Mouse (Mus musculus) embryonic facial prominence, embryonic 12.5 days (tissue): ENCODE data around the gene Itln1. TPM values are rescaled to one million over a fixed set of nuclear protein-coding genes. Genes with fewer than 3 reads are reported as not detected.
"Not testable (repeated sequence)": the region's sequence is repeated elsewhere in the genome, so short reads cannot be mapped to it uniquely, and the experiment has no call there.

Experiments
- ATAC-seq: fragments of 200-750 bp; cut with Nextera tagmentation; 2 replicates; pipeline ENCODE4 v1.8.0; 2017; ENCODE audit not compliant: insufficient number of reproducible peaks, insufficient read depth, low FRiP score, low TSS enrichment
- H3K27ac ChIP-seq: fragments of 300-500 bp; sonication (generic); 2 replicates; pipeline ENCODE4 v1.5.1; 2016; ENCODE audit warnings: mild to moderate bottlenecking
- H3K27me3 ChIP-seq: fragments of 300-500 bp; sonication (generic); 2 replicates; pipeline ENCODE4 v1.6.1; 2016; ENCODE audit warnings: mild to moderate bottlenecking, moderate library complexity
- H3K36me3 ChIP-seq: fragments of 300-500 bp; sonication (generic); 2 replicates; pipeline ENCODE4 v1.6.1; 2016; ENCODE audit warnings: mild to moderate bottlenecking
- H3K4me1 ChIP-seq: fragments of 300-500 bp; sonication (generic); 2 replicates; pipeline ENCODE4 v1.6.1; 2016
- H3K4me2 ChIP-seq: fragments of 300-500 bp; sonication (generic); replicated peaks from 2 replicates; pipeline ENCODE4 v1.6.1; 2016; ENCODE audit warnings: mild to moderate bottlenecking, moderate library complexity
- H3K4me3 ChIP-seq: fragments of 300-500 bp; sonication (generic); 2 replicates; pipeline ENCODE4 v1.5.1; 2016; ENCODE audit warnings: mild to moderate bottlenecking
- H3K9ac ChIP-seq: fragments of 300-500 bp; sonication (generic); 2 replicates; pipeline ENCODE4 v1.6.1; 2016; ENCODE audit warnings: mild to moderate bottlenecking, moderate library complexity
- H3K9me3 ChIP-seq: fragments of 300-500 bp; sonication (generic); 2 replicates; pipeline ENCODE4 v1.6.1; 2016; ENCODE audit warnings: mild to moderate bottlenecking, moderate library complexity
- whole genome bisulfite sequencing: fragments of 180-500 bp; shearing (Covaris S2); methylation state at CpG from one replicate; pipeline ENCODE4 v1.1.7; 2016; 5-methylcytosine and 5-hydroxymethylcytosine counted together
- polyA plus RNA-seq: library from polyadenylated mRNA; unstranded; fragments of >200 nt; fragmentation: Nextera tagmentation; extraction: Ambion mirVana; gene quantifications from 2 replicates; pipeline ENCODE4 v1.2.1, GENCODE M21; 2016

Gene Itln1
- polyA plus RNA-seq, 1 experiment from 2014 or later = not detected

DNA sequence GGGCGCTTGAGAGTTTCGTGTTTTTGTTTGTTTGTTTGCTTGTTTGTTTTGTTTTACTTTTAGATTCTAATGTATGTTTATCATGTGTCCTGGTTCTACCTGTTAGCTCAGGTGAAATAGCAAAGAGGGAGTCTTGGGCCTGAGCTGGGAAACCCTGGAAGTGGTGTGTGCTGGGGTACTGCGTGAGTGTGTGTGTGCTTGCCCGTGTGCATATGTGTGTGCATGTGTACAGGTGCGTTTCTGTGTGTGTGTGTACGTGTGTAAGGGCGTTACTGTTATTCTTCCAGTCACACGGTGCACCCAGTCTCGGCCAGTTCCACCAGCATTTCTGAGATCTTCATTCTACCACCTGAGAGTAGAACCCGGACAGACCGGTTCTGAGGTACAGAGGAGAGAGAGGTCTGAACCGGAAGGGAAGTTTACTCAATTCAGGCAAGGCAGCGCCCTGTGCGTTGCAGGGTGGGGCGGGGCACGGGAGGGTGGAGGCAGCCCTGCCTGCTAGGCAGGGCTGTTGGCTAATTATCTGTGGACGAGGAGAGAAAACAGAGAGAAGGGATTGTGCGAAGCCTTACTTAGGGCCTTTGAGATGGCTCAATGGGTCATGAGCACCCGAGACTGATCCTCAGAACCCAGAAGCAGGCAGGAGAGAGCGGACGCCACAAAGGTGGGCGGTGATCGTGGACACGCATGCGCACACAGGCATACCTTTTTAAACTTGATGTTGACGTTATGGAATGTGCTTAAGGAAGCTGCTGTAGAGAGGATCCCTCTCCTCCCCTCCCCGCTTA is 57.1 kb downstream of the Itln1 start:
- peak overlapping the region; percentile 28 for H3K4me2 ChIP-seq
- no peaks in the 10 kb centered on the region for H3K4me1 ChIP-seq
- peaks cover 7% of the 10 kb centered on the region; the same call in 1 of the 2 replicates for H3K9me3 ChIP-seq
- no peaks in the 10 kb centered on the region for H3K27me3 ChIP-seq
- H3K27ac ChIP-seq = no peak overlapping the region
- peak overlapping the region; percentile 24 for H3K4me3 ChIP-seq
- WGBS = 61% methylated on average over 27 of the region's 27 CpGs
- peak; percentile 64; the same call in 1 of the 2 replicates for ATAC-seq
- H3K36me3 ChIP-seq = no peaks in the 10 kb centered on the region
- no peak overlapping the region for H3K9ac ChIP-seq

DNA sequence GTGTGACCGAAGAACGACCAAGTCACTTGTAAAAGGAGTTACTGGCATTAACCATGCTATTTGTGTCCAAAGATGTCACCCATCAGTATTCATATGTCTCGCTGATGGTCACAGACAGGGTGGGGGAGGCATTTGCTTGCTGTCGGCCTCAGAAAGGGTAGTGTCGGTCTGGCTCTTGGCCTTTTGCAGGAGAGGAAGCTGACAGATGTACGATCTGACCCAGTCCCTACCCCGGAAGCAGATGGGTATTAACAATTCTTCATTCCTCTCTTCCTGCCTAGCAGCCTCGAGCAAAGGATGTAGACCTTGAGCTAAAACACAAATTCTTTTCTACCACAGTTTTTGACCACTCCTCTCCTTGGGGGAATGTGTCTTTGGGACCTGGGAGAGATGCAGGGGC is 58.0 kb downstream of the Itln1 start:
- Histone ChIP-seq H3K4me2 (no peak overlapping the region), H3K36me3 (no peaks in the 10 kb centered on the region), H3K9me3 (peaks cover 5% of the 10 kb centered on the region; the same call in 1 of the 2 replicates), H3K27ac (no peak overlapping the region), H3K4me3 (no peak overlapping the region), H3K27me3 (no peaks in the 10 kb centered on the region), H3K9ac (no peak overlapping the region), H3K4me1 (no peaks in the 10 kb centered on the region)
- ATAC-seq = no peak
- WGBS = 80% methylated on average over 8 of the region's 8 CpGs

DNA sequence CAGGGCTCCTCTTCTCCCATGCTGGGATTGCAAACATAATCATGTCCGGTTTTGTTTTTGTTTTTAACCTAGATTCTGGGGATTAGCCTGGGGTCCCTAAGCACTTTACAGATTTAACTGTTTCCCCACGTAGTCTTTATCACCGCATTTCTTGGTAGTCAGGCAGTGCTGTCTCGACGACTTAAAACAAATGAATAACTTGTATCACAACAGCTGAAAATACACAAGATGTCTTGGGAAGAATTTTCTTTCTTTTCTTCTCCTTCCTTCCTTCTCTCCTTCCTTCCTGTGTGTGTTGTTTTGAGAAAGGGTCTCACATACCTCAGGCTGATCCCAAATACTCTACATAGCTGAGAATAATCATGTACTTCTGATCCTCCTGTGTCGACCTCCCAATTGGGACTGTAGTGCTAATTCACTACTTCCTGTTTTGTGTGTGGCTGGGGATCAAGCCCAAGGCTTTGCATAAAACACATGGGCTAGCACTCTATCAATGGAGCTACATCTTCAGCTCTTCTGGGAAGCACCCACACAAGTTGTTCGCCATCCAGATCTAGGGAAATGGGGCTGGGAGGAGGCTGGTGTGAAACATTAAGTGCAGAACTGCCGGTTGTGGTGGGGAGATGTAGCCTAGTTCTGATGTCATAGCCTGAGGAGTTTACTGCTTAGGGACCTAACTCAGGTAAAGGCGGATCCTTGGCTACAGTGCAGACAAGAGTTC is 61.0 kb downstream of the Itln1 start:
- no peaks in the 10 kb centered on the region for H3K27me3 ChIP-seq
- no peaks in the 10 kb centered on the region for H3K9me3 ChIP-seq
- no peak overlapping the region for H3K27ac ChIP-seq
- no peak for ATAC-seq
- no peaks in the 10 kb centered on the region for H3K4me1 ChIP-seq
- no peak overlapping the region for H3K4me3 ChIP-seq
- no peak overlapping the region for H3K4me2 ChIP-seq
- H3K36me3 ChIP-seq = no peaks in the 10 kb centered on the region
- 73% methylated on average over 9 of the region's 9 CpGs for WGBS
- H3K9ac ChIP-seq = no peak overlapping the region

DNA sequence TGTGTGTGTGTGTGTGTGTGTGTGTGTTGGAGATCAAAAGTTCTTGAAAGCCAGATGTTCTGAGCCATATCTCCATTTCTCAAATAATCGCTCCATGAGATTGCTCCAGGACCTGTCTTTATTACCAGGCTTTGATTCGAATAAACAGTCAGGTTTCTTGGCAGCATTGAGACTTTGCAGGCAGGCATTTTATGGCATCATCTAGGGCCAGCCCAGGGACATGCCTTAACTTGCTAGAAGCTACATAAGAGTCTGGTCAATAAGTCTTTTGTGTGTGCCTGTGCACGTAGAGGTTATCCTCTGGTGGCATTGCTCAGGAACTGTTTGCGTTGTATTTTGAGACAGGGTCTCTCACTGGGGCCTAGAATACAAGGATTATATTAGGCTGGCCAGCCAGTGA is 61.6 kb downstream of the Itln1 start:
- Histone ChIP-seq H3K4me2 (no peak overlapping the region), H3K27me3 (no peaks in the 10 kb centered on the region), H3K36me3 (no peaks in the 10 kb centered on the region), H3K27ac (no peak overlapping the region), H3K9ac (no peak overlapping the region), H3K4me1 (no peaks in the 10 kb centered on the region), H3K4me3 (no peak overlapping the region), H3K9me3 (no peaks in the 10 kb centered on the region)
- 65% methylated on average over 4 of the region's 4 CpGs for WGBS
- no peak for ATAC-seq

DNA sequence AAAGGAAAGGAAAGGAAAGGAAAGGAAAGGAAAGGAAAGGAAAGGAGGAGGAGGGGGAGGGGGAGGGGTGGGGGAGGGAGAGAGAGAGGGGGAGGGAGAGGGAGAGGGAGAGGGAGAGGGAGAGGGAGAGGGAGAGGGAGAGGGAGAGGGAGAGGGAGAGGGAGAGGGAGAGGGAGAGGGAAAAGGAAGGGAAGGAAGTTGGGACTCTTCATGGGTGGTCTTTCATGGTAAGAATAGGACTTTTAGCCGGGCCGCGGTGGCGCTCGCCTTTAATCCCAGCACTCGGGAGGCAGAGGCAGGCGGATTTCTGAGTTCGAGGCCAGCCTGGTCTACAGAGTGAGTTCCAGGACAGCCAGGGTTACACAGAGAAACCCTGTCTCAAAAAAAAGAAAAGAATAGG is 63.2 kb downstream of the Itln1 start:
- not testable (repeated sequence) for H3K9ac ChIP-seq, H3K4me2 ChIP-seq, H3K4me1 ChIP-seq, H3K27me3 ChIP-seq, H3K4me3 ChIP-seq, H3K36me3 ChIP-seq, H3K27ac ChIP-seq, ATAC-seq, H3K9me3 ChIP-seq
- WGBS = 88% methylated on average over 8 of the region's 8 CpGs

DNA sequence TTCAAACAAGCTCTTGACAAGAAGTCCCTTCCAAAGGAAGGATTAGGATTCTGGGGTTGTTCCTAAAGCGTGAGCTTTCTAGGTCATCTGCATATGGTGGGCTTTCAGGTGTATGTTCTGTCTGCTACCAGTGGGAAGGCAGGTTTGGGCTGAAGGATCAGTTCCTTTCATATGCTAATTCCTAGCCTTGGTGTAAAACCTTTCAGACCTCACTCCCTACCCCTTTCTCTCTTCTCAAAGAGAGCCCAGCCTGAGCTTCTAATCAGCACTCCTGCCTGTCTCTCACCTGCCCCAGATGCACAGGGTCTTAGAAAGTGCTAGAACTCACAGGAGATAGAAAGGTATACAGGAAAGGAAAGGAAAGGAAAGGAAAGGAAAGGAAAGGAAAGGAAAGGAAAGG is 63.6 kb downstream of the Itln1 start:
- 71% methylated on average over 1 of the region's 1 CpGs for WGBS
- Histone ChIP-seq H3K9ac (no peak overlapping the region), H3K4me3 (no peak overlapping the region), H3K27me3 (no peaks in the 10 kb centered on the region), H3K4me1 (no peaks in the 10 kb centered on the region), H3K9me3 (no peaks in the 10 kb centered on the region), H3K36me3 (no peaks in the 10 kb centered on the region), H3K27ac (no peak overlapping the region), H3K4me2 (no peak overlapping the region)
- ATAC-seq = no peak

DNA sequence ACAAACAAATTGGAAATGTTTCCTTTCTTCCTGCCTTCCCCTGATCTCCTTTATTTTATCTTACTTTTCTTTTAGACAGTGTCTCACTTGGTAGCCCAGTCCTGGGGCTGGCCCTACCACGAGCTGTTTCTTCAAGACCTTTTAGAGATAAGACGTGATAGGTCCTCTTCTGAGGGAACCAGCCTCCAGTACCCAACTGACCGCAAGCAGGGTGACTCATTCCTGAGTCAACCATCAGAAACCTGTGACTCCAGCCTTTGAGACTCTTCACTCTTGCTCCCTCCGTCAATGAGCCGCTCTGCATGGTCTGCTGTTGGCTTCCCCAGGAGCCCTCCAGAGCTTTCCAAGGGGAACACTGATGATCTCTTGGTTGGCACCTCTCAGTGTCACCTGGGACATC is 64.2 kb downstream of the Itln1 start:
- WGBS = 85% methylated on average over 5 of the region's 5 CpGs
- Histone ChIP-seq H3K9ac (no peak overlapping the region), H3K36me3 (no peaks in the 10 kb centered on the region)

DNA sequence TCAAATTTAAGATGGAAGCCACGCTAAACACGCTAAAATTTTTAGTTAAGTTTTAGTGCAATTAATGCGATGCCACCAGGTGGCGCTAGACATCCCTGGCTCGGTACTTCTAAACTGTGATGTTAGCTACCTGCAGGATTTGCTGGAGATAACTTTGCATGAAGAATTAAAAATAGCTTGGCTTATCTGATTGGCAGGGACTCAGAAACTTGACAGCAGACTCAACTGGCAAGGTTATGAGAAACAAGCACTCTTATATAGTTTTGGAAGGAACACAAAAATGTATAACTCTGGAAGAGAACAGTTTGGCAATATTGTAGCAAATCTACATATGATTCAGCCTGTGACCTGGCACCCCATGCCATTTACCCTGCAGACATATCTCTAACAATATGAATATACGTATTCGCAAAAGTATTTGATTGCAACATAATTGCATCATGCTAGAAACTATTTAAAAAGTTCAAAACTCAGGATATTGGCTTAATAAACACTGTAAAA is 64.7 kb downstream of the Itln1 start:
- WGBS = 28% methylated on average over 7 of the region's 7 CpGs

More for the DNA sequence above, 64.2 kb downstream of the Itln1 start:
- Histone ChIP-seq H3K27me3 (no peaks in the 10 kb centered on the region), H3K4me2 (no peak overlapping the region), H3K9me3 (no peaks in the 10 kb centered on the region), H3K4me3 (no peak overlapping the region), H3K4me1 (no peaks in the 10 kb centered on the region), H3K27ac (no peak overlapping the region)
- no peak for ATAC-seq

DNA sequence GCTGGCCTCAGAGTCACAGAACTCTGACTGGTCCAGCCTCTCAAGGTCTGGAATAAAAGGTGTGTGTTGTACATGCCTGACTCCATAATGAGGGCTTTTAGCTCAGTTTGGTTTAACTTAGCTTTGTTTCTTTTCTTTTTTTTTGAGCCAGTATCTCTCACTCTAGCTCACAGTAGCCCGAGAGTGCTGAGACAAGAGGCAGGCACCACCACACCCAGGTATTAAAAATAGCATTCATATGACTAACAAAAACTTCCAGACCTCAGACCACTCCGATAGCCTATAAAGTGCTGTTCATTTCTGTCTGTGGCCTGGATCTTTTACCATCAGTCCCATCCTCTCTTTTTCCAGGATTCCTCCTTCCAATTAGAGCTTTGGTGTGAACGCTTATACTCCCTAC is 65.4 kb downstream of the Itln1 start:
- no peaks in the 10 kb centered on the region for H3K9me3 ChIP-seq
- H3K36me3 ChIP-seq = no peaks in the 10 kb centered on the region
- no peak overlapping the region for H3K4me3 ChIP-seq
- no peaks in the 10 kb centered on the region for H3K4me1 ChIP-seq
- no peak for ATAC-seq
- H3K4me2 ChIP-seq = no peak overlapping the region
- no peak overlapping the region for H3K27ac ChIP-seq
- no peak overlapping the region for H3K9ac ChIP-seq
- WGBS = 89% methylated on average over 3 of the region's 3 CpGs
- H3K27me3 ChIP-seq = no peaks in the 10 kb centered on the region

More for the DNA sequence above, 64.7 kb downstream of the Itln1 start:
- Histone ChIP-seq H3K9me3 (no peaks in the 10 kb centered on the region), H3K27me3 (no peaks in the 10 kb centered on the region), H3K4me1 (no peaks in the 10 kb centered on the region), H3K4me2 (no peak overlapping the region), H3K9ac (no peak overlapping the region), H3K4me3 (no peak overlapping the region), H3K36me3 (no peaks in the 10 kb centered on the region), H3K27ac (no peak overlapping the region)
- ATAC-seq = no peak

Other genes starting within 250 kb of the Itln1 start
- gene Usp21, start 247.3 kb downstream of the Itln1 start, polyA plus RNA-seq = 135 and 139 TPM in 2 replicates
- gene Ufc1, start 240.3 kb downstream of the Itln1 start, polyA plus RNA-seq = 102 and 105 TPM in 2 replicates
- gene Dedd, start 206.1 kb downstream of the Itln1 start, polyA plus RNA-seq = 54.5 and 61.8 TPM in 2 replicates
- 43.6 and 44.8 TPM in 2 replicates for gene Nit1, start 189.6 kb downstream of the Itln1 start, polyA plus RNA-seq
- 118 and 127 TPM in 2 replicates for gene Pfdn2, start 189.6 kb downstream of the Itln1 start, polyA plus RNA-seq
- gene Klhdc9, start 174.5 kb downstream of the Itln1 start, polyA plus RNA-seq = 1.0 and 1.8 TPM in 2 replicates
- gene Nectin4, start 165.2 kb downstream of the Itln1 start, polyA plus RNA-seq = 7.5 and 8.7 TPM in 2 replicates
- gene Arhgap30, start 146.3 kb downstream of the Itln1 start, polyA plus RNA-seq = 0.97 and 1.1 TPM in 2 replicates
- gene Usf1, start 124.0 kb downstream of the Itln1 start, polyA plus RNA-seq = 119 and 125 TPM in 2 replicates
- gene Tstd1, start 116.4 kb downstream of the Itln1 start, polyA plus RNA-seq = 5.8 and 7.6 TPM in 2 replicates
- gene F11r, start 97.8 kb downstream of the Itln1 start, polyA plus RNA-seq = 31.8 and 35.2 TPM in 2 replicates
- gene Alyref2, start 31.8 kb downstream of the Itln1 start, polyA plus RNA-seq = 13.3 and 14.6 TPM in 2 replicates
- gene Cd244a, start 23.9 kb upstream of the Itln1 start, polyA plus RNA-seq = 0.08 TPM in 1 of 2 replicates, not detected in the other
- 0.08 TPM in 1 of 2 replicates, not detected in the other for gene Ly9, start 72.1 kb upstream of the Itln1 start, polyA plus RNA-seq
- gene Slamf7, start 117.7 kb upstream of the Itln1 start, polyA plus RNA-seq = not detected in 2 replicates
- gene Cd48, start 146.7 kb upstream of the Itln1 start, polyA plus RNA-seq = 0.67 and 1.3 TPM in 2 replicates
- 0.24 and 0.37 TPM in 2 replicates for gene Slamf1, start 231.8 kb upstream of the Itln1 start, polyA plus RNA-seq